Mouse (Mus musculus): ENCODE results near the gene Zfp595. TPM values are rescaled to one million over a fixed set of nuclear protein-coding genes. Genes with fewer than 3 reads are reported as not detected.
"Not testable (repeated sequence)": the region's sequence is repeated elsewhere in the genome, so short reads cannot be mapped to it uniquely, and the experiment has no call there.

Zfp595 gene
- total RNA-seq (2015), result 10.9 and 11.7 TPM in 2 replicates
- 8.4 and 8.7 TPM in 2 replicates for total RNA-seq (2017)

- peak; percentile 92 for ATAC-seq (ENCODE audit: poor library complexity, severe bottlenecking)
Observed at GRCm38 (mm10) chr13:67332019-67332724, at the start of gene Zfp595. Zfp595 (minus strand) TSS chr13:67332570.

DNA sequence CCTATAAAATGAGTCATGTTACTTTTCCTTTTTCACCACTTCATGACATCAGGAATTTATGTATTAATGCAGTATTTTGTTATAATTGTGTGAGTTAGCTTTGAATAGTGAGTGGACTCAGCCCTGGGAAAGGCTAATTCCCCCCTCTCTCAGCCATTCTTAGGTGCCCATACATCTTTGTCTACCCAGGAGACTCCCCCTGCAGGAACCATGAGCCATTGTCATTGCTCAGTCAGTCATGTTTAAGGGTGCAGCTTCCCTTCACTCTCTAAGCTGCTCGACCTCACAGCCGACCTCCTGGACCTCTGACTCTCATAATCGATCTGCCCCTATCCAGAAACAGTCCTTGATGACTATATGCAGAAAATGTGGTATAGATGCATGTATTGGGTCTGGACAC, 43.9 kb upstream of the Zfp595 start:
- ATAC-seq (ENCODE audit: poor library complexity, severe bottlenecking), result not testable (repeated sequence)

GRCm38 (mm10) chr13:67375050-67375911, 42.9 kb upstream of the Zfp595 start, which contains the start of the genes Gm28041 and Zfp456:
Gm28041 (minus strand) TSS chr13:67375733.
Zfp456 (minus strand) TSS chr13:67375810.
- peak; percentile 96 for ATAC-seq (ENCODE audit: poor library complexity, severe bottlenecking)

GRCm38 (mm10) chr13:67360131-67360744, 27.9 kb upstream of the Zfp595 start, which contains the start of the genes Gm28044 and Zfp953:
Gm28044 (minus strand) TSS chr13:67360536.
Zfp953 (minus strand) TSS chr13:67360605.
- peak; percentile 94 for ATAC-seq (ENCODE audit: poor library complexity, severe bottlenecking)

DNA sequence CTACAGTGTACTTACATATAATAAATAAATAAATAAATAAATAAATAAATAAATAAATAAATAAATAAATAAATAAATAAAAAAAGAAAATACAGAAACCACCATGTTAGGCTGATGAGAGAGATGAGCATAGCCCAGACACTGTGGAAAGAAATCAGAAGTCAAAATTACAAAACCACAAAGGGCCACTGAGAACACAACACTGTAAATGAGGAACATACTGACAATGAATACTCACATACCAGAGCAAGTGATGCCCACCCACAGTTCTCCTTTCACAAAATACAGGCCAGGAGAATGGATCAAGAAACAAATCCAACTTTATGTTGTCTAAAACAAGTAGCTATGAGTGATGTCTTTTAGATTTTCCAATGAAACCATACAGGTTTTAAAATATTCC, 19.5 kb upstream of the Zfp595 start:
- ATAC-seq (ENCODE audit: poor library complexity, severe bottlenecking), result peak; percentile 78

GRCm38 (mm10) chr13:67343422-67343821, 11.1 kb upstream of the Zfp595 start:
- peak; percentile 85 for ATAC-seq (ENCODE audit: poor library complexity, severe bottlenecking)

DNA sequence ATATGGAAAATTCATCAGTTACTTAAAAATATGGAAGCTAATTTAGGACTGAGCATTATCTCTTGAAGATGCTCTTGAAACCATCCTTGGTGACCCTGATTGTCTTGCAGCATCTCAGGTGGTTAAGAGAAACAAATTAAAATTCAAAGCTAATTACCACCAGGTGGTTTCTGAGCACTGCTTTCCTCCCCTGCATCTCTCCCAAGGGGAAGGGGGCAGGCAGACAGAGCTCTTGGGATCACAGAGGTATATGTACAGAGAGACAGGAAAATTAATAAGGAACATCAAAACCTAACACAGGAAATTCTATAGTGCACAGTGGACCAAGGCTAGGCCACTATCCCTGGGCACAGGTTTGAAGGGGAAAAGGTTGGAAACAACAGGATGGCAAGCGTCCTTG, 507 bp upstream of the Zfp595 start:
- ATAC-seq (ENCODE audit: poor library complexity, severe bottlenecking), result no peak; the same call in 1 of the 2 replicates

GRCm38 (mm10) chr13:67306718-67307117, 25.7 kb downstream of the Zfp595 start:
- peak; percentile 15 for ATAC-seq (ENCODE audit: poor library complexity, severe bottlenecking)

GRCm38 (mm10) chr13:67305822-67306672, 26.3 kb downstream of the Zfp595 start, which contains the start of gene Zfp457:
Zfp457 (minus strand) TSS chr13:67306485.
- ATAC-seq (ENCODE audit: poor library complexity, severe bottlenecking), result peak; percentile 95

- ATAC-seq (ENCODE audit: poor library complexity, severe bottlenecking), result no peak
Observed at GRCm38 (mm10) chr13:67278314-67278713, 54.1 kb downstream of the Zfp595 start, which contains the start of gene Zfp458. Zfp458 (minus strand) TSS chr13:67278466.

DNA sequence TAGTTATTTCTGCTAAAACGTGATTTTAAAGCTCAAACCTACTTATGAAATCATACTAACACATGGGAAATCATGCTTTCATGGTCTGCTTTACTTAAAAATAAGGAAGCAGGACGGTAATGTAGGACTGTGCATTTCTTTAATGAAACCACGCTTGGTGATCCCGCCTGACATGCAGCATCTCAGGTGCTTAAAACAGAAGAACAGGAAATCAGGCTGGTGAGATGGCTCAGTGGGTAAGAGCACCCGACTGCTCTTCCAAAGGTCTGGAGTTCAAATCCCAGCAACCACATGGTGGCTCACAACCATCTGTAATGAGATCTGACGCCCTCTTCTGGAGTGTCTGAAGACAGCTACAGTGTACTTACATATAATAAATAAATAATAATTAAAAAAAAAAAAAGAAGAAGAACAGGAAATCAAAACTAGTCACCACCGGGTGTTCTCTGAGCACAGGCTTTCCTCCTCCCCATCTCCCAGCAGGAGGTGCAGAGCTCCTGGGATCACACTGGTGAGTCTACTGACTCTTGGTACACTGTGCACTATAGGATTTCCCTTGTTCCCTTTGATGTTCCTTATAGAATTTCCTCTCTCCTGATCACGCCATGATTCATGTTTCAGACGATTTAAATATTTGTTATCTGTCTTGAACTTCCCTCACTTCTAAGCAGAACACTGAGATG, 62.8 kb downstream of the Zfp595 start:
- ATAC-seq (ENCODE audit: poor library complexity, severe bottlenecking), result peak; percentile 26

- peak; percentile 99 for ATAC-seq (ENCODE audit: poor library complexity, severe bottlenecking)
Observed at GRCm38 (mm10) chr13:67268568-67269369, 63.6 kb downstream of the Zfp595 start.

Other genes starting within 250 kb of the Zfp595 start
- 1.4 and 2.5 TPM in 2 replicates for gene Zfp708, start 234.6 kb downstream of the Zfp595 start, total RNA-seq (2015)
- 0.95 and 1.4 TPM in 2 replicates for gene Zfp708, start 234.6 kb downstream of the Zfp595 start, total RNA-seq (2017)
- 0.62 and 2.7 TPM in 2 replicates for gene Gm28557, start 224.0 kb downstream of the Zfp595 start, total RNA-seq (2015)
- gene Gm28557, start 224.0 kb downstream of the Zfp595 start, total RNA-seq (2017), result 3.4 and 4.3 TPM in 2 replicates
- gene Rslcan18, start 216.3 kb downstream of the Zfp595 start, total RNA-seq (2015), result 0.78 and 0.85 TPM in 2 replicates
- gene Rslcan18, start 216.3 kb downstream of the Zfp595 start, total RNA-seq (2017), result 0.22 TPM in 1 of 2 replicates, not detected in the other
- 2.1 and 2.9 TPM in 2 replicates for gene Zfp759, start 210.9 kb downstream of the Zfp595 start, total RNA-seq (2015)
- gene Zfp759, start 210.9 kb downstream of the Zfp595 start, total RNA-seq (2017), result 3.1 and 4.2 TPM in 2 replicates
- gene Rsl1, start 159.4 kb downstream of the Zfp595 start, total RNA-seq (2015), result 6.5 and 7.5 TPM in 2 replicates
- gene Rsl1, start 159.4 kb downstream of the Zfp595 start, total RNA-seq (2017), result 5.0 and 5.4 TPM in 2 replicates
- gene Zfp455, start 138.1 kb downstream of the Zfp595 start, total RNA-seq (2015), result 2.7 and 3.6 TPM in 2 replicates
- gene Zfp455, start 138.1 kb downstream of the Zfp595 start, total RNA-seq (2017), result 1.7 and 2.4 TPM in 2 replicates
- gene Zfp458, start 54.1 kb downstream of the Zfp595 start, total RNA-seq (2015), result 4.7 and 5.6 TPM in 2 replicates
- 2.9 and 4.3 TPM in 2 replicates for gene Zfp458, start 54.1 kb downstream of the Zfp595 start, total RNA-seq (2017)
- 0.60 TPM in 1 of 2 replicates, not detected in the other for gene Zfp457, start 26.1 kb downstream of the Zfp595 start, total RNA-seq (2015)
- 0.65 TPM in 1 of 2 replicates, not detected in the other for gene Zfp457, start 26.1 kb downstream of the Zfp595 start, total RNA-seq (2017)
- gene Gm28044, start 28.0 kb upstream of the Zfp595 start, total RNA-seq (2015), result 4.0 and 7.5 TPM in 2 replicates
- 17.5 and 18.9 TPM in 2 replicates for gene Gm28044, start 28.0 kb upstream of the Zfp595 start, total RNA-seq (2017)
- 14.0 and 14.4 TPM in 2 replicates for gene Zfp953, start 28.0 kb upstream of the Zfp595 start, total RNA-seq (2015)
- gene Zfp953, start 28.0 kb upstream of the Zfp595 start, total RNA-seq (2017), result 11.3 and 12.1 TPM in 2 replicates
- 1.6 TPM in 1 of 2 replicates, not detected in the other for gene Gm28041, start 43.2 kb upstream of the Zfp595 start, total RNA-seq (2015)
- gene Gm28041, start 43.2 kb upstream of the Zfp595 start, total RNA-seq (2017), result 3.6 and 4.6 TPM in 2 replicates
- gene Zfp456, start 43.2 kb upstream of the Zfp595 start, total RNA-seq (2015), result 4.5 and 6.4 TPM in 2 replicates
- 4.0 and 4.5 TPM in 2 replicates for gene Zfp456, start 43.2 kb upstream of the Zfp595 start, total RNA-seq (2017)
- gene Zfp429, start 67.2 kb upstream of the Zfp595 start, total RNA-seq (2015), result 18.0 and 18.4 TPM in 2 replicates
- 13.0 and 14.7 TPM in 2 replicates for gene Zfp429, start 67.2 kb upstream of the Zfp595 start, total RNA-seq (2017)
- gene Zfp459, start 88.8 kb upstream of the Zfp595 start, total RNA-seq (2015), result 0.30 and 1.5 TPM in 2 replicates
- gene Zfp459, start 88.8 kb upstream of the Zfp595 start, total RNA-seq (2017), result 0.11 and 1.1 TPM in 2 replicates
- 4.1 and 6.9 TPM in 2 replicates for gene Zfp874a, start 119.1 kb upstream of the Zfp595 start, total RNA-seq (2015)
- gene Zfp874a, start 119.1 kb upstream of the Zfp595 start, total RNA-seq (2017), result 8.6 and 9.2 TPM in 2 replicates
- gene Zfp874b, start 151.7 kb upstream of the Zfp595 start, total RNA-seq (2015), result 8.5 and 12.3 TPM in 2 replicates
- 7.5 and 9.0 TPM in 2 replicates for gene Zfp874b, start 151.7 kb upstream of the Zfp595 start, total RNA-seq (2017)
- gene Zfp58, start 168.0 kb upstream of the Zfp595 start, total RNA-seq (2015), result 6.5 and 8.7 TPM in 2 replicates
- gene Zfp58, start 168.0 kb upstream of the Zfp595 start, total RNA-seq (2017), result 7.2 and 11.0 TPM in 2 replicates
- gene Gm26965, start 193.6 kb upstream of the Zfp595 start, total RNA-seq (2015), result 3.0 TPM in 1 of 2 replicates, not detected in the other
- not detected in 2 replicates for gene Gm26965, start 193.6 kb upstream of the Zfp595 start, total RNA-seq (2017)
- 26.3 and 38.3 TPM in 2 replicates for gene Zfp87, start 193.6 kb upstream of the Zfp595 start, total RNA-seq (2015)
- gene Zfp87, start 193.6 kb upstream of the Zfp595 start, total RNA-seq (2017), result 21.2 and 23.2 TPM in 2 replicates
- 13.2 and 17.5 TPM in 2 replicates for gene Zfp748, start 221.3 kb upstream of the Zfp595 start, total RNA-seq (2015)
- gene Zfp748, start 221.3 kb upstream of the Zfp595 start, total RNA-seq (2017), result 16.3 and 18.7 TPM in 2 replicates

All from megakaryocyte, adult 5-6 weeks (primary cell).